Mouse (Mus musculus) heart, adult 11 months (tissue): ENCODE results near the gene Klhl22.

Source experiments
- DNase-seq: peaks from one replicate; pipeline ENCODE4 v3.0.0; 2022

Gene Klhl22

DNA sequence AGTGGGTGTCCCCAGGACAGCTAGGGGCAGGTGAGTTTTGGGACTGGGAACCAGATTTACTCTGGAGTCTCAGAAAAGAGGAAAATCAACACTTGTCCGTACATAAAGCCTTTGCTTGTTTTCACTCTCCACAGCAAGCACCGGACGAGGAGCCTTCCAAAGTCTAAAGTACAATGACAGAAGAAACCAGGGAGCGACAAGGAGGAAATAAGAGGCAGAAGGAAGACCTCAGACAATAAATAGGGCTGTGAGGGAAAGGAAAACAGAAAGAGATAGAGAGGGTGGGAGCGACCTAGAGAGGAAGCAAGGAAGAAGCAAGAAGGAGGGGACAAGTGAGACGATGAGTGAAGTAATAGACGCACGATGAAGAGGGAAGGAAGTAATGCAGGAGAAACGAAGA lies 516 bp upstream of the Klhl22 start:
- peak; percentile 71 for DNase-seq

DNA sequence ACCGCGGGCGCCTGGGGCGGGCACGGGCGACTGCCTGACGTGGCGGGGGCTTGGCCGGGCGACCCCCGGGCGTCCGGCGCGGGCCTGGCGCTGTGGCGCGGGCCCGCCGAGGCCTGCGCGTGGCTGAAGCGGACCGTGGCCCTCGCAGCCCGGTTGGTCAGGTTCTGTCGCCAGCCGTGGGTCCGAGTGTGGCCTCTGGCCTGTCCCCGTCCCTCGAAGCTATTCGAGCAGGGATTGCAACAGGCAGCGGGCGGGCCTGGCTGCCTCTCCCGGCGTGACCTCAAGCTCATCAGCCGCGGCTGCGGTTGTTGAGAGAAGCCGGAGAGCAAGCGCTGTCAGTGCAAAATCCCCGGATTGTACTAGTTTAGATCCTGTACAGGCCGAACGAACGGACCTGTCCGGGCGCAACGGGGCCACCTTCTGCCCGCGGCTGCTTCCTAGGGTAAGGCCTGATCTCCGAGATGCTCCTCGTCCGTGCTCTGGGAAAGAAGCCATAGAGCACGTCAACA lies 449 bp downstream of the Klhl22 start:
- DNase-seq = peak; percentile 94

DNA sequence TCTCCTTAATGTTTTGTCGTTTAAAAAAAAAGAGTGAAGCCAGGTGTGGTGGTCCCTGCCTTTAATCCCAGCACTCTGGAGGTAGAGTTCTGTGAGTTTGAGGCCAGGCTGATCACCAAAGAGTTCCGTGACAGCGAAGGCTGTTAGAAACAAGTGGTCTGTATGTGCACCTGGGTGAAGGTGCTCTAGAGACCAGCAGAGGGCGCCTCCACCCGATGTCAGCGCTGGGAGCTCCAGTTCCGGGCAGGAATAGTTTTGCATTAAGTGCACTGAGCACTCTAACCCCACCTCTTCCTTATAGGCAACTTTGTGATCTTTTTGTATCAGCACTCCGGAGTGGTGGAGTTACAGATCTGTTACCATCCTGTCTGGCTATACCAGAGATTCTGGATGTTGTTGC lies 1.2 kb downstream of the Klhl22 start:
- peak; percentile 90 for DNase-seq

DNA sequence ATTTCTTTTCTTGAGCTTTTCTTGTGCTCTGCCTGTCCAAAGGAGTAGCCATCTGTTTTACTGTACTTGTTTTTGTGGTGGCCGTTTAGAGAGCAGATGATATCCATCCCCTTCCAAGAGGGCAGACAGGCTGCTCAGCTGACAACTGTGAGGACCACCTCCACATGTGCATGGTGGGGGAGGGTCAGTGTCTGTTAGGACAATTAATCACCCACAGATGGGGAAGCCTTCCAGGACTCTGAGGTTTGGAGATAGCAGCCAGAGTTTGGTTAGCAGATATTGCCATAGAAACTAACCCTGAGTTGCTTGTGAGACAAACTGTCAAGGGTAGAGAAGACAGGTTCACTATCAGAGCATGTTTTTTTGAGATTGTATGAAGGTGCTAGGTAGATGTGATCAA lies 1.7 kb downstream of the Klhl22 start:
- peak; percentile 74 for DNase-seq

DNA sequence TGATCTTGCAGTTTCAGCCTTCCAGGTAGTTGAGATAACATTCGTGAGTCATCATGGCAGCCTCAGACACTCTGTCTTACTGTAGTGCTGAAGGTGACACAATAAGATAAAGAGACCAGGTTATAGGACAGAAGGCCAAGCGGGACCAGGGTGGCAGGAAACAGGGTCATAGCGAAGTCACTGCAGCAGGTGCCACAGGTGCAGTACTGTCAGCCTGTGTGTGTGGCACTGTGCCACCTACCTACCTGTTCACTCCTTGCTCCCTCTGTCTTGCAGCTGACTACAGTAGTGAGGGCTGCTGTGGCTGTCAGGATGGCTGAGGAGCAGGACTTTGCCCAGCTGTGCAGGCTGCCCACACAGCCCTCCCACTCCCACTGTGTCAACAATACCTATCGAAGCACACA lies 4.7 kb downstream of the Klhl22 start:
- DNase-seq = peak; percentile 70

DNA sequence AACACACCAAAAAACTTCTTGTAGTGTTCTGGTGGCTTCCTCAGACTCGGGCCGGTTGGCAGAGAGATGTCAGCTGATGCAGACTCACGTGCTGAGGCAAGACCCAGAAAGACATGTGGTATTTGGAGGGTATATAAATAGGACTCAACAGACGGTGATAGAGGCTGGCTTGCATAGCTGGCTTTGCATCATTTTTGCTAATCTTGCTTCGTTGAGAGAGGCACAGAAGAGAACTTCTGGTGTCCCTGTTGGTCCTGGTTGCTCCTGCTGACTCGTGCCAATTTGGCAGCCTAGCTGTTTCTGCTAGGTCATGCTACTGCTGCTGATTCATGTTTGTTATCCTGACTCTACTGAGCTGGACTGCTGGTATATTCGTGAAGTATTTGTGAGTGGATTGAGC lies 9.4 kb downstream of the Klhl22 start:
- DNase-seq = peak; percentile 97

DNA sequence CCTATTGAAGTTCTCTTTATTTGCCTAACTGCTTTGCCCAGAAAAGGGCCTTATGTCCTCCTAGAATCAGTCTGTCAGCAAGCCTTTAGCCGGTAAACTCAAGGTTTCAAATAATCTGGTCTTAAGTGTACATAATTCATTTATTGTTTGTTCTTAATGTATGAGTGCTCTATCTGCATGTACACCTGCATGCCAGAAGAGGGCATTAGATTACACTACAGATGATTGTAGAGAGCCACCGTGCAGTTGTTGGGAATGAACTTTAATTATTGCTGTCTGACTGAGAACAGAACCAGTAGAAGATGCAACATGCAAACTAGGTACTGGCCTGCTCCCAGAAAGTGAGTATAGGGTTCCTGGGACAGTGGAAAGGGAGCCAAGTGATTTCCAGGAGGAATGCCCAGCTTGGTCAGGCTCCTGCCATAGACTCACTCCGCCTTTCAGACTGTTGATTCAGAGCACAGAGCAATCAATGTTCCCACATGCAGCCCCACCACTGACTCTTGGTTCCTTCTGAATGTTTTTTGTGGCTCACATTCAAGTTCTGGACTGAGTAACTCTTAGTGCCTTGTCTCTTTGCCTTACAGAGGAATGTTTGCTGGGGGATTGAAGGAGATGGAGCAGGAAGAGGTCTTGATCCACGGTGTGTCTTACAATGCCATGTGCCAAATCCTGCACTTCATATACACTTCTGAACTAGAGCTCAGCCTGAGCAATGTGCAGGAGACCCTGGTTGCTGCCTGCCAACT lies 11.9 kb downstream of the Klhl22 start:
- peak; percentile 90 for DNase-seq

DNA sequence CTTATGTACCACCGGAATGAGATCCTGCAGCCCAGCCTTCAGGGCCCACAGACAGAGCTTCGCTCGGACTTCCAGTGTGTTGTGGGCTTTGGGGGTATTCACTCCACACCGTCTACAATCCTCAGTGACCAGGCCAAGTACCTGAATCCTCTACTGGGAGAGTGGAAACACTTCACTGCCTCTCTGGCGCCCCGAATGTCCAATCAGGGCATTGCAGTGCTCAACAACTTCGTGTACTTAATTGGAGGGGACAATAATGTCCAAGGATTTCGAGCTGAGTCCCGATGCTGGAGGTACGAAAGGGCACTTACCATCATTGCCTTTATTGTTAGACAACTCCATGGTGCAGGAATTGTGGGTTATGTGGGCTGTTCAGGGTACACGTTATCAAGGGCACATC lies 17.4 kb downstream of the Klhl22 start:
- DNase-seq = peak; percentile 85

DNA sequence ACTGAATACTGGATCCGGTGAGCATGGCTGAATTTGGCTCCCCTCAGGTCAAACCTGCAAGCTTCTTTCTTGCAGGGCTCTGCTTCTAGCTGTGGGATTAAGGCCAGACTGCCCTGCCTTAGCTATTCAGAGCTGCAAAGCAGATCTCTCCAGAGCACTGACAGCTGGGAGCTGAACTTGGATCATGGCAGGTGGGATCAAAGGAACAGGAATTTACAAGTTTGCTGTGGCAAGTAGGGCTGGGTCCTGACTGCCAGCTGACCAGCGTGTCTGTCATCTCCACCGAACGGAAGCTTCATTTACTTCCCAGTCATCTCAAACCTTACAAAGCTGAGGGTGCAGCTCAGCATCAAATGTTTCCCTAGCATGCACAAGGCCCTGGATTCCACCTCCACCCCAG lies 18.8 kb downstream of the Klhl22 start:
- DNase-seq = peak; percentile 79

DNA sequence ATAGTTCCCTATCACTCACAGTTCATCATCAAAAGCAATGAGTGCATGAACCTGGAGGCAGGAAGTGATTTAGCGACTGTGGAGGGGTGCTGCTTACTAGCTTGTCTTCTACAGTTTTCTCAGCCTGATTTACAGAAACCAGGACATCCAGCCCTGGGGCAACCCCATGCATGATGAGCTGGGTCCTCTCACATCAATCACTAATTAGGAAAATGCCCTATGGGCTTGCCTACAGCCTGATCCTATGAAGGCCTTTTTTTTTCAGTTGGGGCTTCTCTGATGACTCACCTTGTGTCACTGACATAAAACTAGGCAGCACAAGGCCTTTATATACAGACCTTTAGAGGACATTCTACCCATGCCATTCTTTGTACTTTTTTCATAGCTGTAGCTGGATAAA lies 20.3 kb downstream of the Klhl22 start:
- peak; percentile 61 for DNase-seq

DNA sequence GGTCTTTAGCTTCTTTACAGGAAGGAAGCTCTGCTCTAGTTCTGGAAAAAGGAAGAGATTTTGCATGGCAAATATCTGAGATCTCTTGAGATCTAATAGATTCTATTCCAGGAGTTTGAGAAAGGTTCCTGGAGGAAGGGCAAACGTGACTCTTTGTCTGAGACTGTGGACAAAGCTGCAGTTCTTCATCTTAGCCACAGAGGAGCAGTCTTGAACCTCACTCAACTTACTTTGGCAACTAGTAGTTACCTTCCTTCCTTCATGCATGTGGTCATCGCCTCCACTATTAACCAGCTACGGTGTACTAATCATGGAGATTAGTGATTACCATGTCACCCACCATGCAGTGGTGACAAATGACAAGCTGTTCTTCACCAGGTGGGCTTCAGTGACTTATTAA lies 25.9 kb downstream of the Klhl22 start:
- DNase-seq = peak; percentile 49

DNA sequence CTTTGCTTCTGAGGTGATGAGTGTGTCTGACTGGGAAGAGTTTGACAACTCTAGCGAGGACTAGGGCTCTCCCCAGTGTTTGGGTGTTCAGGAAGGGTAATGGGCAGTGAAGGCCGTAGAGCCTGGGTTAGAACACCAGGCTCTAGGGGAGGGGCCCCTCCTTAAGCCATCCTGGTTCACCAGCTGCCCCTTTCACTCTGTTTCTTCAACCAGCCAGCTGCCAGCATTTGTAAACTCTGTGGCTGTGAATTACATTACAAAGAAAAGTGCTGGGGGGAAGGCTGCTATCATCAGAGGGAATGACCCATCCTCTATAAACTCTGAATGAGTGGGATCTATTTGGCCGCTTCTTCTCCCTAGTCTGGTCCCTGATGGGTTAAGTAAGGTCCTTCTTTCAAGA lies 33.3 kb downstream of the Klhl22 start:
- DNase-seq = no peak

DNA sequence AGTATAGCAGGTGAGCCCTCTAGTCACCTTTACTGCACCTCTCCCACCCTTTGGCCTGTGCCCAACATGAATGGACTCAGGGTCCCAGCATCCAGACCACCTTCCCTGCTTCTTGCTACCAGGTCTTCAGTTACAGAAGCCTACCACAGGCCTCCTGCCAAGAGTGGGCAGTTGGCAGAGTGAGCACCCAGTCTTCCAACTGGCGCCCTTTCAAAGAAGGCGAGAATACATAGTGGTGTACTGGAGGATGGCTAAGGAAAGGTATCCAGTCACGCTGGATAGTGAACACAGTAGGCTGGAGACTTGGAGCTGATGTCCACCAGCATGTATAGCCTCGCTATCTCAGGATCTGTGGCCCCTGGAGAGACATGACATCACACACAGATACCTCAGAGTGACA lies 34.6 kb downstream of the Klhl22 start:
- DNase-seq = peak; percentile 90

DNA sequence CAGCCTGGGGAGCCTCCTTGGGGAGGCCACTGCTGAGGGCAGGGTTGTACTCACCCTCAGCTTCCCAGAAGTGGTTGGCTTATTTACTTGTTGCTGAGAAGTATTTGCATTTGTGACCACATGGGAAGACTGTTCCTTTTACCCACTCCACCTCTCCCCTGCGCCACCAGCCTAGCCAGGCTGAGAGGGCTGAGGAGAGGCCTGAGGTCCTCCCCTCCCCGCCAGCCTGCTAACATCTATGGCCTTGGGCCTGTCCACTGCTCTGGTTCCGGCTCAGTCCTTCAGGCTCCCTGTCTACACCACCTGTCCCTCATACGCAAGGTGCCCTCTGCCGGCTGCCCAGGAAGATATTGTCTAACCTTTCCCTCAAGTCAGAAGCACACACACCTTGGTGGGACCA lies 36.2 kb downstream of the Klhl22 start:
- DNase-seq = peak; percentile 86

DNA sequence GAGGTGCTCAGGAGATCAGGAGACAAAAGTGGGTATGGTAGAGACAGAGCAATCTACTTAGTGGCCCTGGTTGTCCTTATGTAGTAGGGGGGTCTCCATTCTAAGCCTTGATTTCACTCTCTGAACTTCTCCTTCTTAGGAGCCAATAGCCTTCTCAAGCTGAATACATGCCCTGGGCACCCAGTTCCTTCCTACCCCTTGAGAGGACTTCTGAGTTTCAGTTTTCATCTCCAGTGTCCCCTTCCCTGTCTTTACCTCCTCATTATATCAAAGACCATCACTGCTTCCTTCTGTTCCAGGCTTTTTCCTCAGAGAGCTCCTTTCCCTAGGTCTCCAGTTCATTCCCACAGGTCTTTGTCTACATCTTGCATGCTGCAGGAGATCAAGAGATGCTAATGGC lies 37.1 kb downstream of the Klhl22 start:
- DNase-seq = no peak

DNA sequence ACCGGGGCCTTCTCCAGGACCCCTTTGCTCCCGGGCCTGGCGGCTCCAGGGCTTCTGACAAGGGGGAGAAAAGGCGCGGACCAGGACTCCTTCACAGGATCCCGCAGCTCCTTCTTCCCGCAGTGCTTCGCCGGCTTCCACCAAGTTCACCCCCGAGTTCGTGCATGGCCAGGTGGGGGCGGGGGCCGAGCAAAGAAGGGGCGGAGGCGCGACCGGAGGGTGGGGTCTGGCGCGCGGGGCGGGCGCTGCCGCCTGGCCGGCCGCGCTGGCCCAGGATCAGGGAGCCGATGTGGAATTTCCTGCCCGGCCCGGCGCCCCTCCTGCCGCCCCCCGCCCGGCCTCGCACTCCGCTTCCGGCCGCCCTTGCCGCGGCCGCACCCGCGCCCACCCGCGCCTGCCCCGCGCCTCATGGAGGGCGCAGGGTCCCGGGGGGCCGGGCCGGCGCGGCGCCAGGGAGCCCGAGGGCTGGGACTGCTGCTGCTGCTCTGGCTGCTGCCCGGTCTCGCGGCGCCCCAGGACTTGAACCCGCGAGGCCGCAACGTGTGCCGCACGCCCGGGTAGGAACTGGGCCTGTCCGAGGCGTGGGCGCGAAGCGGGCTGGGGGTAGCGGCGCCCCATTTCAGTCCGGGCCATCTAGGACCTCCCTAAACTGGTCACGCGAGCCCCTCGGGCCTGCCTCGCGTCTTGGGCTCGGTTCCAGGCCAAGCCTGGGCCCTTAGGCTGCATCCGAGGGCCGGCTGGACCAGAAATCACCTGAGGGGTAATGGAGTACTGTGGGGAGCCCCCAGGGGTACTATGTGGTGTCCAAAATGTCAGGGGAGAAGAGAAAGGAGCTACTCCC lies 37.8 kb downstream of the Klhl22 start, which contains the start of gene Scarf2:
Scarf2 (plus strand) TSS at position 312 of the 841 bp plus-strand sequence.
- peak; percentile 97 for DNase-seq

DNA sequence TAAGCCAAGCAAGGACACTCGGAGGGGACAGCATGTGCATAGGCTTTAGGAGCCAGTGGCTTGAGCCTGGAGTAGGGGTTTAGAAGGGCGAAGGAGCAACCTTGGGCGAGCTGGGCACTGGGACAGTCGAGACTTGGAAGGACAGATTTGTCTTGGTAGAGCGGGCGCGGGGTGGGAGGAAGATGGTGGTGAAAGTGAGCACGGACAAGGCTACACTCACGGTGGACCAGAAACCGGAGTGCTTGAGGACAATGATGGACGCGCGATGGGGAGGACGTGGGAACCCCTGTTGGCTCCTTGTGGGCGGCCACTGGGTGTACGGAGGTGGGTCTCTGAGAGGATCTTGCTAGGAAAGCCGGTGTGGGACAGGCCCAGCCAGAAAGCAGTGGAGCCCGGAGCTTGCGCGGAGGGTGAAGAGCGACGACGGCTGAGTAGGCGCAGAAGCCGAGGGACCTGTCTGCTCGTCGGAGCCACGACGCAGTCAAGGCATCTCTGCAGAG lies 38.4 kb downstream of the Klhl22 start:
- DNase-seq = peak; percentile 94

DNA sequence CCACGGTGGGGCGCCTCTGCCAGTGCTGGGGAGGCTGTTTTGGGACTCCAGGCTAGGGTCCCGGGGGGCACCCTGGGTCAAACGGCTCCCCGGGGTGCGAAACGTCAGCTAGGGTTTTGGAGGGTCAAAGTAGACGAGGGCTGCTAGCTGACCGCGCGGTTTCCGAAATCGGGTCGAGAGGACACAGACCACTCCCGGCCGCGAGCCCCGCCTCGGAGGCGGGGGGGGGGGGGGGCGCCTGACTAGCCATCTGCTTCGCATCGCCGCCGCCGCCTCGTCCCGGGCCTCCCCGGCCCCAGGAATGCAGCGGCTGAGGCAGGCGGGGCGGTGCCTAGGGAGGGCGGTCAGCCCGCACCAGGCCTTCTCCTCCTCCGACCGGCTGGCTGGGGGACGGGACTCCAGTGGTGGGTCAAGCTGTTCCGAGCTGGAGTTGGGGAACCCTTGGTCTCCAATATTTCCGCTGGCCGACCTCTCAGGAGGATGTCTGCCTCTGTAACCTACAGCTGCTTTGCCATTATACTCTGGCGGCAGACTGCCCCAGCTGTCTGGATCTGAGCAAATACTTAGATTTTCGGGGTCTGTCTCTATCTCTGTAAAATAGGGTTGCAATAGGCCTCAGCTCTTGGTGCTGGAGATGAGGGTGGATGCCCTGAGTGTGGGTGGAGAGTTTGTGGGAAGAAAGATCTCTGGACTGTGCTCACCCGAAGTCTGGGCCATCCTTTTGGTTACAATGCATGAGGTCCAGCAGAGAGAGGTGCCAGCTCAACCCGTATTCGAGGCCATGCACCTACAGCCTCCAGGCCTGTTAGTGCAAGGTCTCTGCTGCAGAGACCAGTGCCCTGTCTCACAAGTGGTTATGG lies 39.1 kb downstream of the Klhl22 start:
- peak; percentile 98 for DNase-seq

DNA sequence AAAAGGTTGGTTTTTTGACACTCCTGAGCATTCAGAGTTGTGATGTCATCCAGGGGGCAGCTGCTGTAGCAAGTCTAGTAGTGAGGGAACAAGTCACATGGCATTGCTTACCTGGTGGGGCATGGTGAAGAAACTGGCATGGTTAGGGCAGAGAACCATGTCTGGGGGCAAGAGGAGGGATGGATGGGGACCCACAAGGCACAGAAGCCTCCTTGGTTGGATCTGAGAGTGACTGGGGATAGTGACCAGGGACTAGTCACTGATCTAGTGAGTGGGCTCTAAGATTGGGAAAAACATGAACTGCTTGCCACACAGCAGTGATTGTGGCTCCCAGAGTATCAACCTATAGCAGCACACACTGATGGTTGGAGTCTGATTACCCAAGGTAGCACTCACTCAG lies 40.2 kb downstream of the Klhl22 start:
- DNase-seq = no peak

DNA sequence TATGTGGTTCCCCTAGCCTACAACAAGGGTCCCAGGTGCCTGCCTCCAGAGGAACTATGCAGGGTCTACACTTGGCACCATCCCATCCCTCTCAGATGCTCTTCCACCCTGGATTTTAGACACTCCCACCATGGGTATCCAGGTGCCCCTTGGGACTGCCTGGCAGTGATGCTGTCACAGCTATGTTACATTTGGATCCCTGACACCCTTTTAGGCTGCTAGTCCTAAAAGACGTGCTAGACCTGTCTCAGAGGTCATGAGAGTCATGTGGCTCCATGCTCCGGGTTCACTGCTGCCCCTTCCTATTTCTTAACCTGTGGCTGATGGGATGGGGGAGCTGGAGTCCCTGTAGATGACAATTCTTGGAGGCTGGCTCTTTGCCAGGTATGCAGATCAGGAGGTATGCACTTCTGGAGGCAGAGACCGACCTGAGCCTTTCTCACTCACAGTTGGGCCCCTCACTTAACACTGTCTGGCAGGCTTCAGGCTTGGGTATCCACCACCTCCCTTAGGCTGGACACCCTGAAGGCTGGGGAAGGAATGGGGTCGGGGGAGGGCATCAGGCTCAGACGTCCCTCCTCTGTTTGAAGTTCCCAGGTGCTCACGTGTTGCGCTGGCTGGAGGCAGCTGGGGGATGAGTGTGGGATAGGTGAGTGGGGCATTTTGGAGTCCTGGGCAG lies 42.5 kb downstream of the Klhl22 start:
- peak; percentile 89 for DNase-seq

DNA sequence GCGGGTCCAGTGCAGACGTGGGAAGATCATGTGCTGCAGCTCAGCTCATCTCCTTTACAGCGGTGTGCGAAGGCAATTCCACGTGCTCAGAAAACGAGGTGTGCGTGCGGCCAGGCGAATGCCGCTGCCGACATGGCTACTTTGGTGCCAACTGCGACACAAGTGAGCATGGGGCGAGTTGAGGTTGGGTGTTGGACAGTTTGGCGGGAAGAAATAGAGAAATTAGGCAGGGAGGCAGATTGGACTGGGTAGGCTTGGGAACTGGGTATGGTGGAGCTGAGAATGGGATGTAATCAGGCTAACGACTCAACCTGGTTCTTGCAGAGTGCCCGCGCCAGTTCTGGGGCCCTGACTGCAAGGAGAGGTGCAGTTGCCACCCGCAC lies 43.0 kb downstream of the Klhl22 start:
- DNase-seq = no peak
